Mouse (Mus musculus): ENCODE data around the gene Ccnb2. TPM values are rescaled to one million over a fixed set of nuclear protein-coding genes. Genes with fewer than 3 reads are reported as not detected.

The Ccnb2 gene
- polyA plus RNA-seq, 1 experiment: 69.4 TPM

DNA sequence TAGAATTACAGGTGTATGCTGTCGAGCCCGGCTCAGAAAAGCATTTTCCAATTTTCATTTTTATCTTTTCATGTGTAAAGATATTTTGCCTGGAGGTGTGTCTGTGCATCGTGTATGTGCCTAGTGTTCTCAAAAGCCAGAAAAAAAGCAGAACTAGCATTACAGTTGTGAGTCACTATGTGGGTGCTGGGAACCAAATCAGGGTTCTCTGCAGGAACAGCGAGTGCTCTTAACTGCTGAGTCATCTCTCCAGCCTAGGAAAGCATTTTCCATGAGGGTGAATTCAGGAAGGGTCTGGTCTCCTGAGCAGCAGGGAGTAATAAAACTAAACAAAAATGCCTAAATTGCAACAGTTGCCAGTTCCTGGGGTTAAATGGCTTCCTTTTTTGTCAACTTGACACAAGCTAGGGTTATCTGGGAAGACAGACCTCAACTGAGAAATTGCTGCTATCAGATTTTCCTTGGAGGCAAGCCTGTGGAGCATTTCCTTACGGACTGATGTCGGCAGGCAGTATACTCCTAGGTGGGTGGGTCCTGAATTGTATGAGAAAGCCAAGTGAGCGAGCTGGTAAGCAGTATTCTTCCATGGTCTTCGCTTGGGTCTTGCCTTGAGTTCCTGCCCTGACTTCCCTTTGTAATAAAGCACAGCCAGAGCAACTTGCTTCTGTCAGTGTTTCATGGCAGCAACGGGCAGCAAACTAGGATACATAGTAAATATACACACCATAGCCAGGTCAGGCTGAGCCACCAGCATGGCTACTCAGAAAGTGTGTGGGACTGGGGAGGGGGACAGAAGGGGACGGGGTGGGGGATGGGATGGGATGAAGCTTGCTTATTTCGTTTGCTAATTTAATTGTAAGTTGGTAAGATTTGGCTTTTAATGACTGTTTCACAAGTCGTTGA lies 29.4 kb downstream of the Ccnb2 start:
- TF ChIP-seq CTCF (IDR thresholded peaks at IDR 0.05; ENCODE audit: control insufficient read depth, insufficient read depth, low read length) (no peak), POLR2A (IDR thresholded peaks at IDR 0.05; ENCODE audit: borderline replicate concordance, control insufficient read depth, low read depth, low read length) (no peak)
- no peak overlapping the region for H3K27ac ChIP-seq (ENCODE audit: control insufficient read depth, insufficient read depth, low read depth, low read length, poor library complexity)
- H3K4me1 ChIP-seq (ENCODE audit: control insufficient read depth, insufficient read depth, low read length): no peaks in the 10 kb centered on the region
- WGBS: 58% methylated on average over 12 of the region's 12 CpGs
- no peak overlapping the region for H3K4me3 ChIP-seq (replicated peaks; ENCODE audit: control insufficient read depth, low read depth, low read length)

DNA sequence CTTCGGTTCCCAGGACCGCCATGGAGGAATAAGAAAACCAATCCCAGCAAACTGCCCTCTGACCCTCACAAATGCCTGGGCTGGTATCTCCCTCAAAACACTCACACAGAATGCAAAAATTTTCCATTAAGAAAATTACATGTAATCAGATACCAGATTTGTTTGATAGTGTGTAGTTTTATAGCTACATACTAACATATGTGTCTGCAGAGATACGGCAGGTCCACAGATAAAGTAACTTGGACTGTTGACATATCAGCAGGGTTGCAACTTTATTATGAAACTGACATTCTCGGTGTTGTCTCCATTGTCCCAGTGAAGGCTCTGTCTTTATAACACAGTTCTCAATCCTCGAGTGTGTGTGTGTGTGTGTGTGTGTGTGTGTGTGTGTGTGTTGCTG lies 30.3 kb downstream of the Ccnb2 start:
- Histone ChIP-seq H3K27ac (ENCODE audit: control insufficient read depth, insufficient read depth, low read depth, low read length, poor library complexity) (no peak overlapping the region), H3K4me1 (ENCODE audit: control insufficient read depth, insufficient read depth, low read length) (no peaks in the 10 kb centered on the region), H3K4me3 (replicated peaks; ENCODE audit: control insufficient read depth, low read depth, low read length) (no peak overlapping the region)
- no peak for TF ChIP-seq CTCF (IDR thresholded peaks at IDR 0.05; ENCODE audit: control insufficient read depth, insufficient read depth, low read length)
- TF ChIP-seq POLR2A (IDR thresholded peaks at IDR 0.05; ENCODE audit: borderline replicate concordance, control insufficient read depth, low read depth, low read length): no peak
- 66% methylated on average over 5 of the region's 5 CpGs for WGBS

GRCm38 (mm10) chr9:70389548-70389947 lies 31.8 kb downstream of the Ccnb2 start:
- 55% methylated on average over 3 of the region's 3 CpGs for WGBS
- no peak for TF ChIP-seq POLR2A (IDR thresholded peaks at IDR 0.05; ENCODE audit: borderline replicate concordance, control insufficient read depth, low read depth, low read length)
- no peak for TF ChIP-seq CTCF (IDR thresholded peaks at IDR 0.05; ENCODE audit: control insufficient read depth, insufficient read depth, low read length)
- Histone ChIP-seq H3K27ac (ENCODE audit: control insufficient read depth, insufficient read depth, low read depth, low read length, poor library complexity) (no peak overlapping the region), H3K4me3 (replicated peaks; ENCODE audit: control insufficient read depth, low read depth, low read length) (no peak overlapping the region), H3K4me1 (ENCODE audit: control insufficient read depth, insufficient read depth, low read length) (peaks cover 1% of the 10 kb centered on the region)

DNA sequence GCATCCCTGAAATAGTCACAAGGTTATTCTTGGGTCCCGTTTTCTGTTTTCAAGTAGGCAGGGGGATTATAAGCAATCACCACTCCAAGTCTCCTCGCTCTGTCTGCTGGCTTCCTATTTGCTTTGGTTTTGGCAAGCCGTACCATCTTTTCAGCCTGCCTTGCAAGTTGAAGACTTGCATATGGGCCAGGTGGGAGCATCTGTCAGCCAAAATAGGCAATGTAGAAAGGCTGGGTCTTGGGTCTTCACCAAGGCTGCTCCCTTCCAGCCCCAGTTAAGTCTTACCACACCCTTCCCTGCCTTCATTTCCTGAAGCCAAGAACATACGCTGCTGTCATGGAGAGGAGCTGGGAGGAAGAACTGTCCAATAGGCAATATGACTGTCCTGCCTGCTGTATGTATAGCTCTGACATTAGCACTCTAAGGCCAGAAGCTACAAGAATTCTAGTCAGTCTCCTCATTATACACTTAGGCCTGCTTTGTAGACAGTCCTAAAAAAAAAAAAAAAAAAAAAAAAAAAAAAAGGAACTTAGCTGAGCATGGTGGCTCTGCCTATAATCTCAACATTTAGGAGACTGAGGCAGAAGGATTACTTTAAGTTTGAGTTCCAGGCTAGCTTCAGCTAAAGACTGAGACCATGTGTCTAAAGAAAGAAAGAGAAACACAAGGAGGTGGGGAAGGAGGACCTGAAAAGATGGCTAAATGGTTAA lies 33.8 kb downstream of the Ccnb2 start:
- H3K4me3 ChIP-seq (replicated peaks; ENCODE audit: control insufficient read depth, low read depth, low read length): no peak overlapping the region
- no peak for TF ChIP-seq CTCF (IDR thresholded peaks at IDR 0.05; ENCODE audit: control insufficient read depth, insufficient read depth, low read length)
- TF ChIP-seq POLR2A (IDR thresholded peaks at IDR 0.05; ENCODE audit: borderline replicate concordance, control insufficient read depth, low read depth, low read length): no peak
- H3K4me1 ChIP-seq (ENCODE audit: control insufficient read depth, insufficient read depth, low read length): peaks cover 1% of the 10 kb centered on the region
- 78% methylated on average over 4 of the region's 4 CpGs for WGBS
- no peak overlapping the region for H3K27ac ChIP-seq (ENCODE audit: control insufficient read depth, insufficient read depth, low read depth, low read length, poor library complexity)

- H3K27ac ChIP-seq (ENCODE audit: control insufficient read depth, insufficient read depth, low read depth, low read length, poor library complexity): no peak overlapping the region
- peaks cover 1% of the 10 kb centered on the region for H3K4me1 ChIP-seq (ENCODE audit: control insufficient read depth, insufficient read depth, low read length)
- H3K4me3 ChIP-seq (replicated peaks; ENCODE audit: control insufficient read depth, low read depth, low read length): no peak overlapping the region
- no peak for TF ChIP-seq CTCF (IDR thresholded peaks at IDR 0.05; ENCODE audit: control insufficient read depth, insufficient read depth, low read length)
- TF ChIP-seq POLR2A (IDR thresholded peaks at IDR 0.05; ENCODE audit: borderline replicate concordance, control insufficient read depth, low read depth, low read length): no peak
- 27% methylated on average over 18 of the region's 18 CpGs for WGBS
Measured at GRCm38 (mm10) chr9:70384958-70385728, 36.2 kb downstream of the Ccnb2 start.

DNA sequence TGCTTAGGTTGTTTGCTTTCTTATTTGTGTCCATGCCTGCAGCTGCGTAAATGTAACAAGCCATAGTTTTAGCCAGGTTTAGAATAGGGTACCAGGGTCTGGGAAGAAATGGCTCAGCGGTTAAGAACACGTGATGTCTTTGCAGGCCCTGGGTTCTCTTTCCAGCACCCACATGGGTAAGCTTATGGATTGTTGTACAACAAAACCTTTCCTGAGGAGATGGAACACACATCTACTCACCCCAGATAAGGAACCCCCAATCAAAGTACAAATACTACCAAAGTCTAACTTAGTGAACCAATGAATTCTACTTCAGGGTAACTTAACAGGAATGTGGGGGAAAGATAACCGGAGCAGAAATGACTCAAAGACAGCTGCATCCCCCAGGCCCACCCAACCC lies 36.9 kb downstream of the Ccnb2 start:
- peaks cover 1% of the 10 kb centered on the region for H3K4me1 ChIP-seq (ENCODE audit: control insufficient read depth, insufficient read depth, low read length)
- WGBS: 86% methylated on average over 4 of the region's 4 CpGs
- H3K27ac ChIP-seq (ENCODE audit: control insufficient read depth, insufficient read depth, low read depth, low read length, poor library complexity): no peak overlapping the region
- TF ChIP-seq POLR2A (IDR thresholded peaks at IDR 0.05; ENCODE audit: borderline replicate concordance, control insufficient read depth, low read depth, low read length): no peak
- no peak overlapping the region for H3K4me3 ChIP-seq (replicated peaks; ENCODE audit: control insufficient read depth, low read depth, low read length)

GRCm38 (mm10) chr9:70383750-70384149 lies 37.6 kb downstream of the Ccnb2 start:
- TF ChIP-seq CTCF (IDR thresholded peaks at IDR 0.05; ENCODE audit: control insufficient read depth, insufficient read depth, low read length) (no peak), POLR2A (IDR thresholded peaks at IDR 0.05; ENCODE audit: borderline replicate concordance, control insufficient read depth, low read depth, low read length) (no peak)
- 77% methylated on average over 10 of the region's 10 CpGs for WGBS
- Histone ChIP-seq H3K27ac (ENCODE audit: control insufficient read depth, insufficient read depth, low read depth, low read length, poor library complexity) (no peak overlapping the region), H3K4me3 (replicated peaks; ENCODE audit: control insufficient read depth, low read depth, low read length) (no peak overlapping the region), H3K4me1 (ENCODE audit: control insufficient read depth, insufficient read depth, low read length) (peaks cover 1% of the 10 kb centered on the region)

DNA sequence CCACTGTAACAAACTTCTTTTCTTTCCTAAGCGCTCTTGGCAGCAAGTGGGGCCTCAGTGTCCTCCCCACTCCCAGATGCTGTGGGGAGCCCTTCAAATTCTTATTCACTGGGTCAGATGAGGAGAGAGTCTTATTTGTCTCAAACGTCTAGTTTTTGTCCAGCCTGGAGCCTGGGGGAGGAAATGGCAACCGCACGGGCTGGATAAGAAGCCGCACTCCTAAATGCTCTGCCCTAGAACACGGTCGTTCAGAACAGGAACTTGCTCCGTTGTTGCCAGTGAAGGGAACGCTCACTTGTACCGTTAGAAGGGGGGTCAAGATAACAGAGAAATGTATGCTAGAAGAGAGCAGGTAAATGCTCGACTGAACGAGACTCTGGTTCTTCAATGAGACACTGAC lies 39.3 kb downstream of the Ccnb2 start:
- no peak overlapping the region for H3K4me3 ChIP-seq (replicated peaks; ENCODE audit: control insufficient read depth, low read depth, low read length)
- H3K27ac ChIP-seq (ENCODE audit: control insufficient read depth, insufficient read depth, low read depth, low read length, poor library complexity): no peak overlapping the region
- 25% methylated on average over 12 of the region's 12 CpGs for WGBS
- peaks cover 1% of the 10 kb centered on the region for H3K4me1 ChIP-seq (ENCODE audit: control insufficient read depth, insufficient read depth, low read length)
- TF ChIP-seq CTCF (IDR thresholded peaks at IDR 0.05; ENCODE audit: control insufficient read depth, insufficient read depth, low read length): no peak
